Mouse (Mus musculus): Measurements from ENCODE around the gene Kif3c. TPM values are rescaled to one million over a fixed set of nuclear protein-coding genes. Genes with fewer than 3 reads are reported as not detected.

Gene Kif3c
- polyA plus RNA-seq (2017; shearing (Covaris generic)), result 1 to 10 TPM; 6.6 to 7.3 TPM

DNA sequence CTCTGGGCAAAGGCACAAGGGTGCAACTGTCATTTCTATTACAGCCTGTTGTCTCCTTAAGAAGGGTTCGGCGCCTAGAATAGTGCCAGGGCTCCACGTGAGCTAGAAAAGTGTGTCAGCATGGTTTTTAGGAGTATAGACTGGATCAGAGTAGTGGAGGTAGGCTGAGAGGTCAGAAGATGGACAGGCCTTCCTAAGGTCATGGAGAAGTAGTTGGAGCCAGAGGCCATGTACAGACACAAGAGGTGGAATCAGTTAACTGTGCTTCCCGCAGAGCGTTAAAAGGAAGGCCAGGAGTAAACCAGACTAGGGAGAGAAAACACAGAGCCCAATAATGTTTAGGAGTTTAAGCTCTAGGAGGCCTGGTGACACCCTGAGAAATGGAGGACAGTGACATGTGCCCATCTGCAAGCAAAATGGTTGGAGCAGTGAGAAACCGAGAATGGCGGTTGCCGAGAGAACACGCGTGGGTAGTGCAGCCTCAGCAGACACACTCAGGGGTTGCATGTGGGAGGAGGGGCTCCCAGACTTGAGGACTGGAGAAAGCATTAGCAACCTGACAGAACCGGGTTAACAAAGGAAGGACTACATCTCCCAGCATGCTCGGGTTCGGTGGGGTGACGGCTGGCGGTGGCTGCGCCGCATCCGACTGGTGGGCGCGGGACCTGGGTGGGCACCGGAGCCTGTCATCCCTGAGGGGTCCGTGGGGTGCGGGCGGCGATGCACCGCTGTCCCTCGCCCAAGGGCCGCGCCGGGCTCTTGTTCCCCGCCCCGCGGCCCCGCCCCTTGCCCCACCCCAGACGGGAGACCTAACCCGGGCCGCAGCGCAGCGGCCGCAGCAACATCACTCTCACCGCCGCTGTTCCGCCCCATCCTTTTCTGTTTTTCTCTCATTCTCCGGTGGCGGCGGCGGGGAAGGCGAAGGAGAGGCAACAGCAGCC, at the start of gene Kif3c:
Kif3c (plus strand) TSS at position 625 of the 941 bp plus-strand sequence.

DNA sequence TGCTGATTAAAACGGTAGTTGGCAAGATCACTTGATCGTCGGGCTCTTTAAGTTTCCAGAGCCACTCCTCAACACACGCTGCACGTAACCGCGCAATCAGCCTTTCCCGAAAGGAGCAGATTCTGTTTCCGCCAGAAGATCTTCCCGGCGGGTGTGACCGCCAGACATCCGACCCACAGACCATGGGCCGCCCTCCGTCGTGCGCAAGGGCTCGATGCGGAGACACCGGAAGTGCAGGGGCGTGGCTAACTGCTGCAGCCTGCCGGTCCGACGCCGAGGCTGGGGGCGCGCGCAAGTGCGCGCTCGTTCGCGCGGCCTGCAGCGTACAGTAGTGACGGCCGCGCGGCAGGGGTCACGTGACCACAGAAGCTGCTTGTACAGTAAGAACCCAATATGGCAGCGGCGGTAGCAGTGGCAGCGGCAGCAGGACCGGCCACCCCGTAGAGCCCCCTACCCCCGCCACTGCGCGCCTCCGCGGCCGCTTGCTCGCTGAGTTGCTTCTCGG, 61.6 kb downstream of the Kif3c start, which contains the start of gene Asxl2:
Asxl2 (plus strand) TSS at position 328 of the 505 bp plus-strand sequence.

Other genes starting within 250 kb of the Kif3c start
- 100 to 1,000 TPM; 137 to 172 TPM for gene Rab10, start 55.2 kb upstream of the Kif3c start, polyA plus RNA-seq (2017; shearing (Covaris generic))
- gene Asxl2, start 61.7 kb downstream of the Kif3c start, polyA plus RNA-seq (2017; shearing (Covaris generic)), result 10 to 100 TPM; 45.0 to 82.1 TPM
- 10 to 100 TPM; 52.8 to 95.3 TPM for gene Dtnb, start 207.2 kb downstream of the Kif3c start, polyA plus RNA-seq (2017; shearing (Covaris generic))